Mouse (Mus musculus) pancreas, adult 10 weeks (tissue): ENCODE measurements around the gene Rabgef1. TPM values are rescaled to one million over a fixed set of nuclear protein-coding genes. Genes with fewer than 3 reads are reported as not detected.

Source experiments
- polyA plus RNA-seq: library from polyadenylated mRNA; stranded (reverse); fragments of 350-450 nt; fragmentation: Illumina TruSeq; extraction: RNeasy Lipid Tissue Mini Kit (QIAGEN cat#74804); gene quantifications from one replicate; pipeline ENCODE4 v1.2.3, GENCODE M21; 2015; ENCODE audit warnings: low read depth, low replicate concordance; ENCODE audit not compliant: insufficient read depth

Rabgef1 gene
- polyA plus RNA-seq = 6.7 TPM

GRCm38 (mm10) chr5:130171423-130171954, at the start of gene Rabgef1:
Gene Rabgef1, plus strand, starts transcription at chr5:130171798.

GRCm38 (mm10) chr5:130144334-130145312, 27.0 kb upstream of the Rabgef1 start, which contains the start of gene Kctd7:
Gene Kctd7, plus strand, starts transcription at chr5:130144861.

GRCm38 (mm10) chr5:130216781-130217180, 45.2 kb downstream of the Rabgef1 start, which contains the start of gene Tmem248:
Gene Tmem248, plus strand, starts transcription at chr5:130217081.

GRCm38 (mm10) chr5:130255017-130255720, 83.6 kb downstream of the Rabgef1 start, which contains the start of the genes Sbds and Tyw1:
Gene Sbds, minus strand, starts transcription at chr5:130255530.
Gene Tyw1, plus strand, starts transcription at chr5:130255619.

Other genes starting within 250 kb of the Rabgef1 start
- 5.3 TPM for gene Vkorc1l1, start 229.8 kb upstream of the Rabgef1 start, polyA plus RNA-seq
- gene Gusb, start 168.7 kb upstream of the Rabgef1 start, polyA plus RNA-seq = 9.7 TPM
- gene Asl, start 142.6 kb upstream of the Rabgef1 start, polyA plus RNA-seq = 10.3 TPM
- 5.2 TPM for gene Crcp, start 142.5 kb upstream of the Rabgef1 start, polyA plus RNA-seq
- 10.3 TPM for gene Tpst1, start 98.5 kb upstream of the Rabgef1 start, polyA plus RNA-seq
- gene Kctd7, start 26.9 kb upstream of the Rabgef1 start, polyA plus RNA-seq = 0.96 TPM
- gene Tmem248, start 45.3 kb downstream of the Rabgef1 start, polyA plus RNA-seq = 17.0 TPM
- 19.0 TPM for gene Sbds, start 83.7 kb downstream of the Rabgef1 start, polyA plus RNA-seq
- 2.7 TPM for gene Tyw1, start 83.8 kb downstream of the Rabgef1 start, polyA plus RNA-seq
- gene Caln1, start 197.7 kb downstream of the Rabgef1 start, polyA plus RNA-seq = not detected
- not detected for gene A330070K13Rik, start 212.8 kb downstream of the Rabgef1 start, polyA plus RNA-seq